Mouse (Mus musculus) brown adipose tissue, adult 24 weeks (tissue): Measurements from ENCODE around the gene Zranb3. TPM values are rescaled to one million over a fixed set of nuclear protein-coding genes. Genes with fewer than 3 reads are reported as not detected.

ENCODE experiments used
- H3K27ac ChIP-seq: fragments of 200-500 bp; replicated peaks from 2 replicates; pipeline ENCODE4 v1.5.1; 2012; ENCODE audit warnings: low read depth, mild to moderate bottlenecking, low read length
- H3K4me1 ChIP-seq: fragments of 200-500 bp; 2 replicates; pipeline ENCODE4 v1.6.1; 2012; ENCODE audit warnings: low read length, mixed read lengths; ENCODE audit not compliant: control insufficient read depth, insufficient read depth, insufficient read length
- H3K4me3 ChIP-seq: fragments of 200-500 bp; 2 replicates; pipeline ENCODE4 v1.5.1; 2012; ENCODE audit warnings: low read depth, mild to moderate bottlenecking, low read length, moderate library complexity; ENCODE audit not compliant: insufficient read depth
- polyA plus RNA-seq: library from polyadenylated mRNA; stranded (reverse); fragments of >200 nt; gene quantifications from 2 replicates; pipeline ENCODE4 v1.2.4, GENCODE M21; 2012; ENCODE audit not compliant: missing spikeins, insufficient read depth, insufficient read length

Gene Zranb3
- polyA plus RNA-seq, 1 experiment: 3.1 TPM

GRCm38 (mm10) chr1:127988246-127988645, 114.6 kb downstream of the Zranb3 start:
- H3K4me1 ChIP-seq: peaks cover 7% of the 10 kb centered on the region
- H3K27ac ChIP-seq: no peak overlapping the region; the same call in 1 of the 2 replicates
- H3K4me3 ChIP-seq: no peak overlapping the region

GRCm38 (mm10) chr1:127985391-127985790, 117.5 kb downstream of the Zranb3 start:
- Histone ChIP-seq H3K4me3 (no peak overlapping the region), H3K4me1 (peaks cover 10% of the 10 kb centered on the region), H3K27ac (no peak overlapping the region)

- Histone ChIP-seq H3K4me3 (no peak overlapping the region), H3K27ac (no peak overlapping the region), H3K4me1 (peaks cover 6% of the 10 kb centered on the region)
These were observed 119.4 kb downstream of the Zranb3 start for GRCm38 (mm10) chr1:127983274-127983993.

- peaks cover 6% of the 10 kb centered on the region for H3K4me1 ChIP-seq
- no peak overlapping the region for H3K27ac ChIP-seq
- no peak overlapping the region for H3K4me3 ChIP-seq
These were observed 120.6 kb downstream of the Zranb3 start for GRCm38 (mm10) chr1:127982268-127982667.

GRCm38 (mm10) chr1:127980911-127981559, 121.8 kb downstream of the Zranb3 start:
- Histone ChIP-seq H3K4me3 (no peak overlapping the region), H3K4me1 (peaks cover 6% of the 10 kb centered on the region), H3K27ac (no peak overlapping the region)

- Histone ChIP-seq H3K27ac (no peak overlapping the region), H3K4me1 (peaks cover 2% of the 10 kb centered on the region), H3K4me3 (no peak overlapping the region)
These were observed 124.7 kb downstream of the Zranb3 start for GRCm38 (mm10) chr1:127978125-127978524.

GRCm38 (mm10) chr1:127976106-127976505, 126.7 kb downstream of the Zranb3 start:
- Histone ChIP-seq H3K4me3 (no peak overlapping the region), H3K4me1 (no peaks in the 10 kb centered on the region; the same call in 1 of the 2 replicates), H3K27ac (no peak overlapping the region)

GRCm38 (mm10) chr1:127975676-127976075, 127.2 kb downstream of the Zranb3 start:
- Histone ChIP-seq H3K4me3 (no peak overlapping the region), H3K27ac (no peak overlapping the region)

GRCm38 (mm10) chr1:127974082-127974481, 128.8 kb downstream of the Zranb3 start:
- Histone ChIP-seq H3K4me1 (no peaks in the 10 kb centered on the region; the same call in 1 of the 2 replicates), H3K4me3 (no peak overlapping the region), H3K27ac (no peak overlapping the region)

More at GRCm38 (mm10) chr1:127975676-127976075, 127.2 kb downstream of the Zranb3 start:
- H3K4me1 ChIP-seq: no peaks in the 10 kb centered on the region; the same call in 1 of the 2 replicates

- no peak overlapping the region for H3K4me3 ChIP-seq
- H3K4me1 ChIP-seq: no peaks in the 10 kb centered on the region; the same call in 1 of the 2 replicates
- H3K27ac ChIP-seq: no peak overlapping the region
These were observed 132.0 kb downstream of the Zranb3 start for GRCm38 (mm10) chr1:127970870-127971269.

GRCm38 (mm10) chr1:127963326-127963725, 139.5 kb downstream of the Zranb3 start:
- H3K4me1 ChIP-seq: peaks cover 3% of the 10 kb centered on the region; the same call in 1 of the 2 replicates
- H3K4me3 ChIP-seq: no peak overlapping the region
- no peak overlapping the region for H3K27ac ChIP-seq

GRCm38 (mm10) chr1:127961140-127961539, 141.7 kb downstream of the Zranb3 start:
- H3K4me1 ChIP-seq: peaks cover 3% of the 10 kb centered on the region; the same call in 1 of the 2 replicates
- no peak overlapping the region for H3K4me3 ChIP-seq
- H3K27ac ChIP-seq: no peak overlapping the region

GRCm38 (mm10) chr1:127959312-127959718, 143.5 kb downstream of the Zranb3 start:
- Histone ChIP-seq H3K4me3 (no peak overlapping the region), H3K27ac (no peak overlapping the region), H3K4me1 (peaks cover 3% of the 10 kb centered on the region; the same call in 1 of the 2 replicates)

GRCm38 (mm10) chr1:127958801-127959200, 144.0 kb downstream of the Zranb3 start:
- Histone ChIP-seq H3K4me3 (no peak overlapping the region), H3K4me1 (peaks cover 3% of the 10 kb centered on the region; the same call in 1 of the 2 replicates), H3K27ac (no peak overlapping the region)

- Histone ChIP-seq H3K4me1 (peaks cover 3% of the 10 kb centered on the region; the same call in 1 of the 2 replicates), H3K27ac (no peak overlapping the region), H3K4me3 (no peak overlapping the region)
These were observed 146.3 kb downstream of the Zranb3 start for GRCm38 (mm10) chr1:127956524-127956923.
